Mouse (Mus musculus) neural tube, embryonic 15.5 days (tissue): Measurements from ENCODE around the gene Cdh5. TPM values are rescaled to one million over a fixed set of nuclear protein-coding genes. Genes with fewer than 3 reads are reported as not detected.
"Not testable (repeated sequence)": the region's sequence is repeated elsewhere in the genome, so short reads cannot be mapped to it uniquely, and the experiment has no call there.

ENCODE experiments used
- ATAC-seq: fragments of 200-750 bp; cut with Nextera tagmentation; 2 replicates; pipeline ENCODE4 v1.8.0; 2017; ENCODE audit warnings: mild to moderate bottlenecking, moderate TSS enrichment, moderate library complexity; ENCODE audit not compliant: low FRiP score
- H3K27ac ChIP-seq: fragments of 300-500 bp; sonication (generic); replicated peaks from 2 replicates; pipeline ENCODE4 v1.5.1; 2015; ENCODE audit warnings: mild to moderate bottlenecking, inconsistent platforms
- H3K27me3 ChIP-seq: fragments of 300-500 bp; sonication (generic); replicated peaks from 2 replicates; pipeline ENCODE4 v1.6.1; 2015; ENCODE audit warnings: inconsistent platforms
- H3K36me3 ChIP-seq: fragments of 300-500 bp; sonication (generic); 2 replicates; pipeline ENCODE4 v1.6.1; 2015; ENCODE audit warnings: inconsistent platforms
- H3K4me1 ChIP-seq: fragments of 300-500 bp; sonication (generic); 2 replicates; pipeline ENCODE4 v1.6.1; 2015; ENCODE audit warnings: inconsistent platforms
- H3K4me2 ChIP-seq: fragments of 300-500 bp; sonication (generic); 2 replicates; pipeline ENCODE4 v1.6.1; 2015; ENCODE audit warnings: inconsistent platforms, mild to moderate bottlenecking, moderate library complexity
- H3K4me3 ChIP-seq: fragments of 300-500 bp; sonication (generic); replicated peaks from 2 replicates; pipeline ENCODE4 v1.5.1; 2015; ENCODE audit warnings: mild to moderate bottlenecking, inconsistent platforms
- H3K9ac ChIP-seq: fragments of 300-500 bp; sonication (generic); replicated peaks from 2 replicates; pipeline ENCODE4 v1.6.1; 2015; ENCODE audit warnings: mild to moderate bottlenecking, inconsistent platforms
- H3K9me3 ChIP-seq: fragments of 300-500 bp; sonication (generic); replicated peaks from 2 replicates; pipeline ENCODE4 v1.6.1; 2016; ENCODE audit warnings: inconsistent platforms
- WGBS: fragments of 180-500 bp; shearing (Covaris S2); methylation state at CpG from one replicate; pipeline ENCODE4 v1.1.7; 2015; ENCODE audit warnings: mixed read lengths; 5-methylcytosine and 5-hydroxymethylcytosine counted together
- polyA plus RNA-seq: library from polyadenylated mRNA; unstranded; fragments of >200 nt; fragmentation: Nextera tagmentation; extraction: Ambion mirVana; gene quantifications from 2 replicates; pipeline ENCODE4 v1.2.1, GENCODE M21; 2015

Gene Cdh5
- polyA plus RNA-seq, 1 experiment from 2014 or later: 12.5 TPM

GRCm38 (mm10) chr8:104096644-104097043 lies 4.8 kb upstream of the Cdh5 start:
- Histone ChIP-seq H3K27ac (no peak overlapping the region), H3K4me2 (no peak overlapping the region), H3K4me1 (peaks cover 10% of the 10 kb centered on the region; the same call in 1 of the 2 replicates), H3K27me3 (no peaks in the 10 kb centered on the region), H3K36me3 (no peaks in the 10 kb centered on the region), H3K4me3 (no peak overlapping the region), H3K9ac (no peak overlapping the region), H3K9me3 (no peaks in the 10 kb centered on the region)
- no peak for ATAC-seq
- 66% methylated on average over 10 of the region's 10 CpGs for WGBS

- no peak overlapping the region for H3K27ac ChIP-seq
- H3K36me3 ChIP-seq: no peaks in the 10 kb centered on the region
- peaks cover 10% of the 10 kb centered on the region; the same call in 1 of the 2 replicates for H3K4me1 ChIP-seq
- H3K4me2 ChIP-seq: no peak overlapping the region
- 23% methylated on average over 6 of the region's 6 CpGs for WGBS
- H3K4me3 ChIP-seq: no peak overlapping the region
- H3K27me3 ChIP-seq: no peaks in the 10 kb centered on the region
- no peak overlapping the region for H3K9ac ChIP-seq
- ATAC-seq: peak; percentile 62
- no peaks in the 10 kb centered on the region for H3K9me3 ChIP-seq
Measured at GRCm38 (mm10) chr8:104098671-104099346, 2.6 kb upstream of the Cdh5 start.

GRCm38 (mm10) chr8:104099347-104100099 lies 1.9 kb upstream of the Cdh5 start:
- Histone ChIP-seq H3K9ac (no peak overlapping the region), H3K4me3 (no peak overlapping the region), H3K27me3 (no peaks in the 10 kb centered on the region), H3K36me3 (no peaks in the 10 kb centered on the region), H3K27ac (no peak overlapping the region), H3K4me2 (no peak overlapping the region), H3K9me3 (no peaks in the 10 kb centered on the region), H3K4me1 (peaks cover 10% of the 10 kb centered on the region; the same call in 1 of the 2 replicates)
- 65% methylated on average over 20 of the region's 20 CpGs for WGBS
- ATAC-seq: no peak

GRCm38 (mm10) chr8:104100724-104101123 lies 701 bp upstream of the Cdh5 start:
- not testable (repeated sequence) for H3K27me3 ChIP-seq, H3K27ac ChIP-seq, ATAC-seq, H3K9me3 ChIP-seq, H3K4me3 ChIP-seq, H3K9ac ChIP-seq, H3K36me3 ChIP-seq, H3K4me2 ChIP-seq, H3K4me1 ChIP-seq
- WGBS: 96% methylated on average over 6 of the region's 6 CpGs

- H3K27me3 ChIP-seq: no peaks in the 10 kb centered on the region
- peaks cover 10% of the 10 kb centered on the region; the same call in 1 of the 2 replicates for H3K4me1 ChIP-seq
- no peak overlapping the region for H3K9ac ChIP-seq
- peak overlapping the region; percentile 17 for H3K4me2 ChIP-seq
- ATAC-seq: no peak
- no peaks in the 10 kb centered on the region for H3K36me3 ChIP-seq
- 80% methylated on average over 7 of the region's 7 CpGs for WGBS
- H3K27ac ChIP-seq: no peak overlapping the region
- H3K4me3 ChIP-seq: 0 out of 2 replicates have a peak overlapping the region, but pooled peaks have one; percentile 8
- H3K9me3 ChIP-seq: no peaks in the 10 kb centered on the region
Measured at GRCm38 (mm10) chr8:104103462-104103861, 2.0 kb downstream of the Cdh5 start.

- ATAC-seq: no peak
- H3K4me3 ChIP-seq: no peak overlapping the region
- 66% methylated on average over 6 of the region's 6 CpGs for WGBS
Measured at GRCm38 (mm10) chr8:104105768-104106167, 4.3 kb downstream of the Cdh5 start.

GRCm38 (mm10) chr8:104106276-104106946 lies 5.0 kb downstream of the Cdh5 start:
- H3K27me3 ChIP-seq: no peaks in the 10 kb centered on the region
- no peak for ATAC-seq
- no peak overlapping the region for H3K4me2 ChIP-seq
- 74% methylated on average over 7 of the region's 7 CpGs for WGBS
- H3K27ac ChIP-seq: no peak overlapping the region
- H3K4me3 ChIP-seq: no peak overlapping the region
- H3K4me1 ChIP-seq: no peaks in the 10 kb centered on the region
- no peaks in the 10 kb centered on the region for H3K9me3 ChIP-seq
- H3K36me3 ChIP-seq: no peaks in the 10 kb centered on the region
- H3K9ac ChIP-seq: no peak overlapping the region

More at GRCm38 (mm10) chr8:104105768-104106167, 4.3 kb downstream of the Cdh5 start:
- Histone ChIP-seq H3K4me1 (no peaks in the 10 kb centered on the region), H3K27me3 (no peaks in the 10 kb centered on the region), H3K27ac (no peak overlapping the region), H3K9ac (no peak overlapping the region), H3K36me3 (no peaks in the 10 kb centered on the region), H3K4me2 (no peak overlapping the region), H3K9me3 (no peaks in the 10 kb centered on the region)

- Histone ChIP-seq H3K27me3 (no peaks in the 10 kb centered on the region), H3K36me3 (no peaks in the 10 kb centered on the region), H3K4me1 (no peaks in the 10 kb centered on the region), H3K9ac (no peak overlapping the region), H3K9me3 (no peaks in the 10 kb centered on the region), H3K4me3 (no peak overlapping the region), H3K27ac (no peak overlapping the region), H3K4me2 (no peak overlapping the region)
- ATAC-seq: no peak
Measured at GRCm38 (mm10) chr8:104107111-104107510, 5.7 kb downstream of the Cdh5 start.

GRCm38 (mm10) chr8:104108048-104108447 lies 6.6 kb downstream of the Cdh5 start:
- no peaks in the 10 kb centered on the region for H3K4me1 ChIP-seq
- no peak overlapping the region for H3K9ac ChIP-seq
- no peak overlapping the region for H3K27ac ChIP-seq
- WGBS: 47% methylated on average over 5 of the region's 5 CpGs
- no peaks in the 10 kb centered on the region for H3K9me3 ChIP-seq
- no peaks in the 10 kb centered on the region for H3K36me3 ChIP-seq
- H3K4me2 ChIP-seq: no peak overlapping the region
- no peaks in the 10 kb centered on the region for H3K27me3 ChIP-seq
- no peak overlapping the region for H3K4me3 ChIP-seq
- ATAC-seq: no peak

GRCm38 (mm10) chr8:104110498-104111134 lies 9.2 kb downstream of the Cdh5 start:
- H3K36me3 ChIP-seq: no peaks in the 10 kb centered on the region
- no peak overlapping the region for H3K4me2 ChIP-seq
- H3K27ac ChIP-seq: no peak overlapping the region
- H3K27me3 ChIP-seq: no peaks in the 10 kb centered on the region
- H3K9me3 ChIP-seq: no peaks in the 10 kb centered on the region
- ATAC-seq: no peak
- H3K9ac ChIP-seq: no peak overlapping the region
- H3K4me3 ChIP-seq: no peak overlapping the region
- 82% methylated on average over 10 of the region's 10 CpGs for WGBS
- no peaks in the 10 kb centered on the region for H3K4me1 ChIP-seq

- no peak for ATAC-seq
- no peaks in the 10 kb centered on the region for H3K27me3 ChIP-seq
- 85% methylated on average over 12 of the region's 12 CpGs for WGBS
- no peak overlapping the region for H3K27ac ChIP-seq
- H3K9ac ChIP-seq: no peak overlapping the region
- no peak overlapping the region for H3K4me2 ChIP-seq
- H3K4me1 ChIP-seq: no peaks in the 10 kb centered on the region
- H3K36me3 ChIP-seq: no peaks in the 10 kb centered on the region
- H3K4me3 ChIP-seq: no peak overlapping the region
- no peaks in the 10 kb centered on the region for H3K9me3 ChIP-seq
Measured at GRCm38 (mm10) chr8:104121640-104122416, 20.4 kb downstream of the Cdh5 start.
